Mouse (Mus musculus): ENCODE data around the gene Kdm8.
A peak's percentile ranks its signal among the peaks of the same experiment; 100 is the strongest.

Gene Kdm8

DNA sequence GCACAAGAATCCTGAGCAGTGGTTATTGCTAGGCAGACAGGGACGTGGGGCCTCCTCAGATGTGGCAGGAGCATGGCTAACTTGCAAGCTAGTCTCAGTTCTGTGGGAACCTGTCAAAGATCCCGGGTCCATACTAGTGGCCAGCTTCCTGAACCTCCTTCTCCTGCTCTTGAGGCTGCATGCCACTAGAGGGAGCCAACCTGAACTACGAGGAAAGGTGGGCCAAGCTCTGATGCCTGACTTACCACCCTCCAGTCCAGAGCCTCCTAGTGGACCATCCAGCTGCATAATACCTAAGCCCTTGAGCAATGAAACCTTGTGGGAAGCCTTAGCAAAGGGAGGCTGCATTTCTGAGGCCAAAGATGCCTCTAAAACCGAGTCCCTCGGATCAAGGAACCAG lies 25.5 kb downstream of the Kdm8 start:
- peak; percentile 75 to 84 for DNase-seq

DNA sequence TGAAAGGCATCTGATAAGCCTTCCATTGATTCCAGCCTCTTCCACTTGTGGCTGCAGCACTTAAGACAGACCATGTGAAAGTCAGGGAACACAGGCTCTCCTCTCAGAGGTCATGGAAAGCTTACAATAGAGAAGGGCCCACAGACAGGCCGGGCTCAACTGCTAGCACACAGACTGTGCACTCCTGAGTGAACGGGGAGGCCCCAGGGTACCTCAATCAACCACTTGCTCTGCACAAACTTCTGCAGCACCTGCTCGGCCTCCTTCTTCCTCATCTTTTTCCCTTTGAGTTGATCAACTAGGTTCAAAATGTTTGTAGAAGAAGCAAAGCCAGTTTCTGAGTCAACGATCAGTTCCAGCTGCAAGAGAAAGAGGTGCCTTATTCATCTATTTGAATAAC lies 26.4 kb downstream of the Kdm8 start:
- DNase-seq = no peak

DNA sequence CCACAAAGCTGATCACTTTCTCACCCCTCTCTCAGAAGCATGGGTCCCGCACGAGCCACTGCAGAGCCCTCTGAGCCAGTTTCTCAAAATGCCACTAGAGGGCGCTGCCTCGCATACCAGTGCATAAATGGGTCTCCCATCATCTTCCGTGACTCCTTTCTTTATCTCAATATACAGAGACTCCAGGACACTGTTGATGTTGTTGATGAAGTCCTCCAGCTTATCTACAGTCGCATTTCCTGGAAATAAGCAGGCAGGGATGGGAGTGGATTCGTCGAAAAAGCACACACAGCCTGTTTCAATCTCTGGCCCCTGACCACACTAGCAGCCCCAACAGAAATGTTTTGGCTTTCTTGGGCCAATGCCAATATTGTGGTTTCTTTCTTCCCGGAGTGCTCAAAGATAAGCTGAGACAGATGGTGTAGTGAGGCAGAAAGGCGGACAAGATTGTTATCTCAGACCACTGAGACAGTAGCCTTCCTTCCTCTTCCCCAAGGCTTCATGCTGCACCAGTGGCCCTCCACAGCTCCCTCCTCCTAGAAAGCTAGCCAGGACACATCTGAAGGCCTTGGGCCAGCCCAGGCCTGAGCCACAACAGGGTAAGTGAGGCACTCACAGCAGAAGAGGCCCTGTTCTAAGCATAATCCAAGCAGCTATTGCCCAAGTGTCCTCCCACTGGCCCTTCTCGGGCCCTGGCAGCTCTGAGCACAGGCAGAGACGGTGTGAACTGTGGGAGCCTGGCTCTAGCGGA lies 27.7 kb downstream of the Kdm8 start:
- DNase-seq = peak; percentile 84 to 88

DNA sequence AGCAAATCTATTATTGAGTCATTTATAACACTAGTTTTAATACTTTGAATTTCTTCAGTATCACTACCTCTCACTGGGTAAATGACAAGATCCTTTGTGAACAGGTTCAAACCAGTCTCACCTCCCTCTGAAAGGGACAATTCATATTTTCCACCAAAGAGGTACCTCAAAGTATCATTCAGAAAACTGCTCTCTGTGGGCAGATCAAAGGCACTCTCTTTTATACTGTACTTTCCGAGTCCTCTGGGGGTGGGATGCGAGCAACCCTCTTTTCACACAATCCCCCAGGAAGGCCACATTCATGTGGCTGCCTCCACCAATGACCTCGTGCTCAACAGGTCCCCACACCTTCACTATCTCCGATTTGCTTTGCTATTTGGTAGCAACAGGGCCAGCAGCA lies 30.1 kb downstream of the Kdm8 start:
- DNase-seq = no peak

DNA sequence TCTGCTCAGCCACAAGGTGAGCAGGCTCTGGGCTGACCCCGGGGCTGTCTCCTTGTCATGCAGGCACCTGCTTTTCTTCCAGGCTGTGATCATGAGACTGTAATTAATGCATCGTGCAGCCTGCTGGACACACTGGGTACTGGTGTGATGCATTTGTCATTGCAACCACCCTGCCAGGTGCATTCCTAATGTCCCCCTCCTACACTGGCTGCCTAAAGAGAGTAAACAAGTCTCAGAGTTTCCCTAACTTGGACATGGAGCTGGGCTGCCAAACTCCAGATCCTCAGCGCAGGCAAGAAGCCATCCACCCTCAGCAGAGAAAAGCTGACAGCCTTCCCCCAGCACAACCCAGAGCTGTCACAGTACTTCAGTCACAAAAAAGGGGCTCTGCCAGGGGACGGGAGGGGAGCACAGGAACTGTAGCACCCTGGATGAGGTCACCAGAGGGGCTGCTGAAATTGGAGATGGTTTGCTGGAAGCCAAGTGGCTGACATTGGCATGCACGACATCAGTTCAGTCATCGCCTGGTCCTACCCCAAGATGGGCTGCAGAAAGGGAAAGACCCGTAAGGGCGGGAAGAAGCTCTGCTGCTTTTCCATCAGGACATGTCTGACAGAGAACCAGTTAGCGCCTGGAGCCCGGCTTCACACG lies 31.2 kb downstream of the Kdm8 start:
- DNase-seq = peak; percentile 54 to 81

DNA sequence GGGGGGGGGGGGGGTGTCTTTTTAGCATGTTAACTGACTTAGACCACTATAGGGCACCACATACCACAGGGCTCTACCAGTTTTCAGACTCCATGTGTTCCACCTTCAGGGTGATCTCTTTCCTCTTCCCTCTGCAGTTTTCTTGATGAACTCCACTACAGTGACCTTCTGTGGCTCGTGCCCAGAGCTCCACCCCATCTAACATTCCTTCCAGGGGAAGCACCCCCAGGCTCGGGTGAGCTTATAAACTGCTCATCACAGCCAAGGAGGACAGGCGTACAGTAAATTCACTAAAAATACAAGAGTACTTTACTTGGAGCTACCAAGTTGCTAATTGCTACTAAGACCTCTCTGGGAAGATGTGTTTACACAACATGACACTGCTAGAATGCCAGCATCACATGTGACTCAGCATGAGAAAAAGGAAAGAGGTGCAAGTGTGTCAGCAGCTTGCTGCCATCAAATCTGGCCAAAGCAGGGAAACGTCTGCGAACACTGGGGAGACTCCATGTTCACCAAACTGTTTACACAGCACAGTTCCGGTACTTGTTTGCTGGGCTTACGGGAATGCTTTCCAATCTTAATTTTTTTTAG lies 34.0 kb downstream of the Kdm8 start:
- peak; percentile 46 to 62 for DNase-seq

DNA sequence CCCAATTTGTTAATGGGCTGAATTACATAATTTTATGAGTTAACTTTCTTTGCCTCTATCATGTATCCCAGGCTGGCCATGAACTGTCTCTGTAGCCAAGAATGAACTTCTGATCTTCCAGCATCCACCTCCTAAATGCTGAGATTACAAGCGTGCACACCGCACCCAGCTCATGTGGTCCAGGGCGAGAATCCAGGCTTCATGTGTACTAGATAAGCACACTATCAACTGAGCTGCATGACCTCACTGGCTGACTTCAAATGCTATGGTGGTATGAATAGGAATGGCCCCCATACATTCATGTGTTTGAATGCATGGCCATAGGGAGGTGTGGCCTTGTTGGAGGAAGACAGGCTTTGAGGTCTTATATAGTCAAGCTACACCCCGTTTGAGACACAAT lies 36.0 kb downstream of the Kdm8 start:
- DNase-seq = no peak

DNA sequence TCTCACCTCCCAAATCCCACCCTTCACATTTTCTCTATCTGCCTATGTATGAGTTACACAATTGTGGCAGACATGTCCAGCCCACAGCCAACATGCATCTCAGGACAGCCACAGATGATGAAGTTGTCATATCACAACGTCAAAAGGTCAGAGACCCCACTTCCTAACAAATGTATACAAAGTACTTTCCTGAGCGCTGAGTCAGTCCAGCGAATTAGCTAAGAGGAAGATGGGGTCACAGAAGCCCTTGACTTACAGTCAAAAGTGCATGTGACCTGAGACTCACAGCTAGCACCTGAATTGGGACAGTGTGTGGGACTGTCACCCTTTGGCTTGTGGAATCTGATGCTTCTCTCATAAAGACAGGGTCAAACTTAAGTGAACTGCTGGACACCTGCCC lies 37.9 kb downstream of the Kdm8 start:
- no peak for DNase-seq

DNA sequence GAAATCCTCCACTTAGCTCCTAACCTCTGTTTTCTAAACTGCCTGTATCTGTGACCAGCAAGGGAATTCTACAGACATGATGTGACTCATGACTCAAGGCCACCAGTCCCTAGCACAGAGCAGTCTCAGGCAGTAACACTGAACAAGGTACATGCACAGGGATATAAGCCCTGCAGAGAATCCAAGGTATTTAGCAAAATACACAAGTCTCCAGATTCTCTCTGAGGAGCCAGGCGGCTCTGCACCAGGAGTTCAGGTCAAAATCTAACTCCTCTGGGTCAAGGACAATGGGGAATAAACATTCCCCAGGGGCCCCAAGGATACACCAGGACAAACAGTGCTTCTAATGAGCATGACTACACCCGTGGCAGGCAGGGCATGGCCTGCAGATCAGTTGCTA lies 38.4 kb downstream of the Kdm8 start:
- no peak for DNase-seq

DNA sequence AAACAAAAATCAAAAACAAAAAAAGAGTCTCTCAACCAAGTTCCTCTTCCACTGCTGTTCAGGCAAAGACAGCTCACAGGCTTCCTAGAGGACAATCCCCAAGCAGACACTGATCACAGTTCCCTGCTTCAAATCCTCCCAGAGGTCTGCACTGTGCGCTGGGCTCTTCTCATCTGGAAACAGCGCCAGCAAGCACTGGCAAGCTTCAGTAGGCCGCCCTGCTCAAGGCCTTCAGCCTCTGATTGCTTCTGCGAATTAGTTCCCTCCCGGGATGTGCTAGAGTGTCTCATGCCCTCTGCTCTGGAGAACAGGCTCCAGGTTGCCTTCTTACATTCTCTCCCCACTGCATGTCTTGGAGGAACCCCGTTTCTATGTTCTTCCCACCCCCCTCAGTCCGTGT lies 40.3 kb downstream of the Kdm8 start:
- DNase-seq = no peak

DNA sequence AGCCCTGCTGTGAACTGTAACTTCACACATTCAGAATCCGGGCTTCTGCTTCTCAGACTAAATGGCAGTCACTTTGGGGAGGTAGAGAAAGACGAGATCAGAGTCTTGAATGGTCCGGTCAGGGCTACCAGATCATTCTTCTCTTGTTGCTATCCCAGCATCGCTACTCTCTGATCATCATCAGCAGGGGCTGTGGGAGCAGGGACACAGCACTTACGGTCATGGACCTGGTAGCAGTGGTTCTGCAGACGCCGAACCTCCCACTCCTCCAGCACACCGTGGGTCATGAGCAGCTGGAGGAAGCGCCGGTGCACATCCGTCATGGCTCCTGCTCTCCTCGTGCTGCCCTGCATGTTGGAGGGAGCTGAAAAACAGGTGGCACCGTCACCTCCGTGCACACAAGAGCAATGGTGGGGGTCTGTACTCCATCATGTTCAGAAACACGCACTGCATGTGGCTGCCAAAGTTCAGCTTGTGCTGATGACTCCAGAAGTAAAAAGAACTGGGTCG lies 41.7 kb downstream of the Kdm8 start:
- DNase-seq = no peak

DNA sequence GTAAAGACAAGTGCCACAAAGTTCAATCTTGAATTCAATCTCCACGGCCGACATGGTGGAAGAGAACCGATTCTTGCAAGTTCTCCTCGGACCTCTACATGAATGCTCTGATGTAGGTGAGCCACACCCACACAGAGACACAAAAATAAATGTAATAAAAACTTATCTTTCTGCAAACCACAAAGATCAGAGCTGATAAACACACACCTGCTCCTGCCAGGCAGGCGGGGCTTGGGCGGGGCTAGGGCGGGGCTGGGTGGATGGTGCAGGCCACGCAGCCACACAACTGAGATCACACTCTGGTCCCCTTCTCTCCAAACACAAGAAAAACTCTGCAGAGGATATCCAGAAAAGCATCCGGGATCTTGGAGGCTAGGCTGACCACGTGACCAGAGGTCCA lies 42.6 kb downstream of the Kdm8 start:
- DNase-seq = no peak

DNA sequence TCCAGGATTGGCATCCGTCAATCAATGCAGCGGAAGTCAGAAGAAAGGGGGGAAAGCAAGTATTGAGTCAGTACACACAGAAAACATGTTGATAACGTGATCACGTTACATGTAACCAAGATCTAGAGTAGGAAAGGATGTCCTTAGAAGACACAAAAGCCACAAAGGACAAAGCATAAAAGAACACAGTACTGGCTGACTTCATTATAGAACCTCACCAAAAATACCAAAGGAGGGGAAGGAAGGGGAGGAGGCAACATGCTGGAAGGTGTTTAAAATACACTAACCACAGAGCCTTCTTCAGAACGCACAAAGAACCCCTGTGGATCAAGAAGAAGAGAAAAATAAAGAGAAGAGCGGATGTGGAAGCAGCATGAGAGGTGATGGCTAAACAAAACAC lies 44.2 kb downstream of the Kdm8 start:
- no peak for DNase-seq

DNA sequence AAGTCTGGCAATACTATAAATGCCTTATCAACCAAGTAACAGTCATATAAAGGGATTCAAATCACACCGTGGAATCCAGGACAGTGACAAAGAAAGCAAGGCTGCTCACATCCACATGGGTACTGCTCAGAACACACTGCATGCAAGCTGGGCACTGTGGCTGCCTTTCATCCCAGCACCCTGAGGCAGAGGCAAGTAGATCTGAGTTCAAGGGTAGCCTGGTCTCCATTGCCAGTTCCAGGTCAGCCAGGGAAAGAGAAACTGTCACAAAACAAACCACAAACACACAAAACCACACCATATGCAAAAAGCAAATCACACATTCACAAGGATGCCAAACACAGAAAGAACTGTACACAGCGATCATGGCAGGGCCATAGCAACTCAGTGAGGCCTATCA lies 45.2 kb downstream of the Kdm8 start:
- no peak for DNase-seq

DNA sequence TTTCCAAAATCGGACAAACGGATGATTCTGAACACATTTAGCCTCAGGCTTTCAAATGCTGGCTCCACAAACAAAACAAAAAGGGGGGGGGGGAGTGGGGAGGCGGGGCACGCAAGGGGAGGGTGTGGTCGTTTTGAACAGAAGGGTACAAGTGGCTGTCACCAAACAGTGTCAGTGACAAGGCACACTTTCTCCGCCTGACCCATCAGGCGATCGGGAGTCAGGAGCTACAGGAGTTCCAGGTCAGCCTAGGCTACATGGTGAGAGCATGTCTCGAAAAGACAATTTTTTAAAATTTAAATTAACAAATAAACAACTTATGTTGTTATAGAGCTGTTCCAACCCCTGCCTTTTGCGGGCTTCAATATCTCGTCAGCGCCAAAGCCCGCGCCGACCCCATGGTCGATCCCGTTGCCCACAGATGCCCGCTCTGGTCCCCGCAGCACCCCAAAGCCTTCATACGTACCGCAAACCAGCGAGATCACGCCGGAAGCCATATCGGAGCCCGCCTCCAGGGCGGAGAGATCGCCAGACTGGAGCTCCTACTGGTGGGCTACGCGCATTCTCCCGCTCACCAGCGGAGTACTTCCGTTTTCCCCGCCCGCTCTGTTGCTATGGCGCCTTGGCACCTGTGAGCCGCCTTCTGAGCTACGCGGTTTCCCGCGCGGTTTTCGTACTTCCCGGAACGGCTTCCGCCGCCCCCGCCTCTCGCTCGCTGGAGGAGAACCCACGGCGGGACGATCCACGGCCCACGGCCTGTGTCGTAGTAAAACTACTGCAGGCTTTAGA lies 46.7 kb downstream of the Kdm8 start, which contains the start of gene Nsmce1:
TSS of gene Nsmce1 (minus strand) at position 650 of the 789 bp plus-strand sequence.
- peak; percentile 96 to 97 for DNase-seq

DNA sequence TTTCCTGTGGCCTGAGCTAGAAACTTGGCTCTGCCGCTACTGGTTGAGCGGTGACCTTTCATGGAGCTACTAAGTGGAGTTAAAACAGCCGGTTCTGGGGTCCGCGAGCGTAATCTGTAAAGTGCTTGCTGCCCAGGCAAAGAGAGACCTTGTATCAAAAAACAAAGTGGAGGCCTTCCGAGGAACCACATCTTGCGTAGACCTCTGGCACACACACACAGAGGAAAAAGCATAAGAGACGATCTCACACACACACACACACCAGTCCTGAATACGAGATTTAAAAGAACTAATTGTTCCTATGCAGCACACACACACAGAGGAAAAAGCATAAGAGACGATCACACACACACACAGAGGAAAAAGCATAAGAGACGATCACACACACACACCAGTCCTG lies 47.3 kb downstream of the Kdm8 start:
- no peak for DNase-seq

DNA sequence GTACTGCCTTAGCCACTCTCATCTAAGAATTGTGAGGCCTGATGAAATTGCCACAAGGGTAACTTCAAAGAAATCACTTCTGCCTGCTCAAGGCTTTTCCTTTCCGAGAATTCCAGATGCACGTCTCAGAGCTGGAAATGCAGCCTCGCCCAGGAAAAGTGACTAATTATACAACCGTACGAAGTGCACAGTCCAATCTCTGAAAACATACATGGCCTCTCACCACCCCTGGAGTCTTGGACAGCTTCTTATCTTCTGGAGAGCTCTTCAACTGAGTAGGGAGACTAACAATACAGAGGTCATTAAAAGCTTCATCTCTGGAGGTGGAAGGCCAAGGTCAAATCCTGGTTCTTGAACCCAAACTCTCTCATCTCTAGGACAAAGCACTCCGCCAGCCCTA lies 48.1 kb downstream of the Kdm8 start:
- no peak for DNase-seq

DNA sequence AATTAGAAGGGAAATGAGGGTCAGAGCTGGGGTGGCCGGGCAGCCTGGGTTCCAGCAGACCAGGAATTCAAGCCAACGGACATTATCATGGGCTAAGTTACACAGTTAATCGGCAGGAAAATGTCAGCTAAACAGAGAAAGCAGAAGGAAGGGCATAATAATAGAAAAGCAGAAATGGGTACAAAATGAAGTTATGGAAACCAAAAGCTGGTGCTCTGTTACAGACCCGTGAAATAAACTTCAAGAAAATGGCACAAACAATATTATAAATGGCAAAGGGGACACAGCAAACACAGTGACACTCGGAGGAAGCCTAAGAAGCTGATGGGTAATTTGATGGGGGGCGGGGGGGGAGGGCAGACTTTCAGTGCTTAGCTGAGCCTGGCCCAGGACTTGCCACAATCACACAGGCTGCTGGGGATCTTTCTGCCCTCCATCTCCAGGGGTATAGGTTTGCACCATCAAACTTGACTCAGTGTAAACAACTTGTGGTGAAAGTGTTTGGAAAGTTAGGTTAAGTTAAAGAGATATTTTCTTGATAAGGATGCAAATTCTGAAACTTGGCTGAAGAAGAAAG lies 51.5 kb downstream of the Kdm8 start:
- peak in 1 of 2 experiments; percentile 4 for DNase-seq

DNA sequence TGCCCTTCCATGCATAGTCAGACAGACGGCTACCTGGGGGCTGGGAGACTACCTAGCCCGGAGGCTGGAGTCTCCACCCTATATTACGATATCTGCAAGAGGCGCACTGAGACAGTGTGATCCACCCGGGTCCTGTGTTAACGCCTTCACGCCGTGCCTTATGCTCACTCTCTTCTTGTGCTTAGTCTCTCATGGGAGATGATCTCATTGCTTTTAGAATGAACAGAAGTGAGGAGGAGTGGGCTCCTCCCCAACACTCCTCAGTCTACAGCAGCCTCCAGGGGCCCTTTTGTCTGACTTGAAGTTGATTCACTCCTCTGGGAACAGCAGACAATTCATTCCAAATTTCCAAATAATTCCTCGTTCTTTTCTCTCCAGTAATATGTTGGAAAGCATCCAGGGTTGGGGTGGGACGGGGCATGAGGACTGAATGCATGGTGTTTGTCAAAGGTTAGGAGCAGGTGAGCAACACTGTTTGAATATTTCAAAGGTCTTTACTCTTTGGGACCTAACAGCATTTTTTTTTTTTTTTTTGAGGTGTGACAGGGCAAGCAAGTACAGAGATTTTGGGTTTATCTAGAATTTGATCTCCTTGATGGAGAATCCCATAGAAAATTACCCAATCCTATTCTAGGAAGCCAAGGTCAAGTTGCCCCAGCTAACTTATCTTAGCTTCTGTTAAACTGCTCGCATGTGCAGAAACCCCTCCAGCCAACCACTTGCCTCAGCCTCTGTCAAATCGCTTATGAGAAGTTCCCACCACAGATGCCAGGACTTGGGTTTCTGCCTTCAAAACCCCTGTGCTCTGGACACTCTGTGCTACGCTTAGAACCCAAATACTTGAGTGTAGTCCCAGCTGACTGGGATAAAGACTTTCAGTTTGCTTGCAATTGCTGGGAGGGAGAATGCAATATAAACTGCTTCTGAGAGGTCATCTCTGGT lies 55.7 kb downstream of the Kdm8 start:
- DNase-seq = no peak

DNA sequence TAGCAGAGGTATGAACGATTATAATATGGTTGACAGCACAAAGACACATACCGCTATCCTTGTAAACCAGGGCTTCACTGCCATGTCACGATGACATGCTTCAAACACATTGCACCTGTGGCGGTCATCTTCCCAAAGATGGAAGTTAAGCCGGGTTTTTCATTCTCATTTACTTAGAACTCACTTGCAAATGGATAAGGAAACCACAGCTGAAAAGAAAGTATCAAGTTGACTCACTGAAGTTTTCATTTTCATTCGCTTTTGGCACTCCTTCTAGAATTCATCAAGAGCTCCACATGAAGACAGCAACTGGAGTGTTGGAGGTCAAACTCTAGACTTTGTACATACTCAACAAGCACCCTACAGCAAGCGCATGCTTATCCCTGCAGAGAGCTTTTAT lies 56.4 kb downstream of the Kdm8 start:
- DNase-seq = no peak

DNA sequence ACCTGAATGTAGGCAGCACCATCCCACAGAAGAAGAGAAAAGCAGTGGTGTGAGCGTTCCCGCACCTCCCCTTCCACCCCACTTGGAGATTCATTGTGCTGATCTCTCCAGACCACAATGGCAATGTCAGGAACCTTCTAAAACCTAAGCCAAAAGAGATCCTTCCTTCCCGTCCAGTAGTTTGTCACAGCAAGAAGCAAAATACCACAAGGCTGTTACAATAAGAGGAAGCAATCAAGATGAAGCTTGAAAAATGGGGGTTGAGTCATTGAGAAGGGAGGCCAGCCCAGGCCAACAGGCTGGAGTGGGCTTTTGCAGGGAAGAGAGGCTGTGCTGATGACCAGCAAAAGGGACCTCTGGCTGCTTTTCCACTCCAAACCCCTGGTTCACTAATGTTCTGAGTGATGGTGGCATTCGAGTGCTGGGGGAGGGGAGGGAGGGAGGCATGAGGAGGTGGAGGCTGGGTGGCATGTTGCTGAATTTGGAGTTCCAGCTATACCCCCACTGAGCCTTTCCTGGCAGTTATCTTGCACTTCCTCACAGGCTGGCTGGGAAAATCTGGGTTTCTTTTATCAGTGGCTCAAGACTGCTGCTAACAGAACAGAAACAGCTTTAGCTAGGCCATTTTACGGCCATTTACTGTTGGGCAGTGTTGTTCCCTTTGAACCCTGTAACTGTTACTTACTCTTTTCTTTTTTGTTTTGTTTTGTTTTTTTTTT lies 59.1 kb downstream of the Kdm8 start:
- no peak for DNase-seq
